Mouse (Mus musculus): ENCODE results near the gene Tcta.
"Not testable (repeated sequence)": the region's sequence is repeated elsewhere in the genome, so short reads cannot be mapped to it uniquely, and the experiment has no call there.

Gene Tcta

DNA sequence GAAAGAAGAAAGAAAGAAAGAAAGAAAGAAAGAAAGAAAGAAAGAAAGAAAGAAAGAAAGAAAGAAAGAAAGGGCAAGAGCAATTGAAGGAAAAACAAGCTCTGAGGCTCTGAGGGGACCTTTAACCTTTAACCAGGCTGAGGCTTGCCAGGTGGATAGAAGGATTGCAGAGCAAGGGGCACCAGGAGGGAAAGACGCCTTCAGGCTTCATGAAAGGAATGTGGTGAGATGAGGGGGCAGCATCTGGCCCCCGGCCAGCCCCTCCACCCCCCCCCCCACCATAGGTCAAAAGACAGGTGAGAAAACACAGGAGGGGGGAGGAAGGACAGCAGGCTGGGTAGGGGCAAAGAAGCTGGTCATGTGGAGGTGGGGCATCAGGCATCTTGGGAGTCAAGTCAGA, 34.0 kb downstream of the Tcta start:
- no peak for DNase-seq (ENCODE audit: low spot score in 2 of 2)

DNA sequence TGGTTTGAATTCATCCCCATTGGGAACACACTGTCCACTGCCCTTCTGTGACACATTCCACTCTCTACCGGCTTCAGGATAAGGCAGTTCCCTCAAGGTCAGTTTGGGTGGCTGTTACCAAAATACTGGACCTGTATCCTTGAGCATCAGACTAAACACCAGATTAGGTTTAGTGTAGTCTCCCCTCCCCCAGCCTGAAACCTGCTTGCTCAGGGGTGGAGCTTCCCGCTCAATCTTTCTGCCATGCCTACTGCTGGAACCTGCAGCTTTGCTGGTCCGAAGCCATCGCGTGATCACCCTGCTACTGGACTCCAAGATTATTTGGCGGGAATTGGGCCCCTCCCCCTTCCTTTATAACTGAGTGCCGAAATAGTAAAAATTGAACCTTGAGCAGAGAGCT, 37.3 kb downstream of the Tcta start:
- not testable (repeated sequence) for DNase-seq (ENCODE audit: low spot score in 2 of 2)

DNA sequence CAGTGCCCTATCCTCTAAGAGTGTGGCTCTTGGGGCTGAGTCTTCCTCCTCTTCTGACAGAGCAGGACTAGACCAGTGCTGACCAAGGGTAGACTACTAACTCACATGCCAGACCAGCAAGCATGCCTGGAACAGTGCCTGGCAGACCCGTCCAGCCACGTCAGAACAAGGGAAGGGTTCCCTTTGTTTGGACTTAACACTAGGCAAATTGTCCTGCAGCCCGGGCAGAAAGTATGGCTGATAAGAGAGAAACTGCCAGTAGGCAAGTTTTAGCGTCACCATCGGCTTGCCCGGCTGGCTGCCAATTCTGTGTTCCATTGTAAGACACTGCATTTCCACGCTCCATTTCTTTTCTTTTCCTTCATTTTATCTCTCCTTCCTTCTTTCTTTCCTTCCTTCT, 38.3 kb downstream of the Tcta start:
- no peak for DNase-seq (ENCODE audit: low spot score in 2 of 2)

- DNase-seq (ENCODE audit: low spot score in 2 of 2) = no peak
Observed at GRCm38 (mm10) chr9:108266261-108266935, 39.6 kb downstream of the Tcta start.

- DNase-seq (ENCODE audit: low spot score in 2 of 2) = no peak
Observed at GRCm38 (mm10) chr9:108264191-108264921, 41.6 kb downstream of the Tcta start.

DNA sequence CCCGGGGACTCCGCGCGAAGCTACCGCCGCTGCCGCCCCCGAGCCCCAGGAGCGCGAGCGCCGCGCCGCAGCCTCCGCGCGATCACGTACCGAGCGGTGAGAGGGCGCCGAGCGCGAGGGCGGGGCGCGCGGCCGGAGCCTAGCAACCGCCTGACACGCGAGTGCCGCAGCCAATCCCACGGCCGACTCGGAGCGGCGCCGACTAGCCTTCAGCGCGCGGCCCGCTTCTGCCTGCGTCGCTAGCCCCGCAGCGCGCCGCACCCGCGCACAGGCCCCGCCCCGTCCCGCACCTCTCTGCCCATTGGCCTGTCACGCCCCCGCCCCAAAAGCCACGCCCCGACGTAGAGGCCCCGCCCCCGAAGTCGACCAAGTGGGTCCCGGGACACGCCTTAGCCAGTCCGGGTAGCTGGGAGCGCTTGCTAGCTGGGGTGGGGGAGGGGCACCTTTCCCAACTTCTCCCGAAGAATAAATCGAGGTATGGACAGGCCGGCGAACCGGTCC, 42.2 kb downstream of the Tcta start, which contains the start of gene Dag1:
TSS of gene Dag1 (minus strand) at position 269 of the 501 bp plus-strand sequence.
- peak; percentile 98 for DNase-seq (ENCODE audit: low spot score in 2 of 2)

DNA sequence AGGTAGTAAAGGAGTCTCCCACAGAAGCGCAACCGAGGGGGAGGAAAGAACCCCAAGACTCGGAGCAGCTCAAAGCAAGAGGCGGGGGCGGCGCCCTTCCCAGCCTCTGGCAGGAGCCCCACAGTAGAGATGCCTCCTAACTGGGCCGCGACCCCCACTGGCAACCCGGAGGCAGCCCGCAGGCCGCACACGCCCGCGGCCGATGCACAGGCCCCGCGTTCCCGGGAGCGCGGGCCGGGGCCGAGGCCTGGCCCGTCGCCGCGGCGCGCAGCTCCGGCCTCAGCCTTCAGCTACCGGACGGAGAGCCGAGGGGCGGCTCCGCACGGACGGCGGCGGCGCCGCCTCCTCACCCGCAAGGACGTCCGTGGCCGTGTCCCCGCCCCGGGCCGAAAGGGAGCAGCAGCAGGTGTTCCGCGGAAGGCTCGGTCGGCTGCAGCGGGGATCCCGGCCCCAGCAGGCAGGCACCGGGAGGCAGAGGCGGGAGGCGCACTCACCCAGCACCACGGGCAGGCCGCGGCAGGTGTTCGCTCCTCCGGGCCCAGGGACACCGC, 42.8 kb downstream of the Tcta start:
- DNase-seq (ENCODE audit: low spot score in 2 of 2) = peak; percentile 17 to 34

GRCm38 (mm10) chr9:108262494-108263049, 43.4 kb downstream of the Tcta start:
- no peak for DNase-seq (ENCODE audit: low spot score in 2 of 2)

GRCm38 (mm10) chr9:108261865-108262264, 44.1 kb downstream of the Tcta start:
- no peak for DNase-seq (ENCODE audit: low spot score in 2 of 2)

- DNase-seq (ENCODE audit: low spot score in 2 of 2) = no peak
Observed at GRCm38 (mm10) chr9:108260526-108260925, 45.4 kb downstream of the Tcta start.

Data from right cerebral cortex, postnatal 36 days (tissue).